Mouse (Mus musculus) CD4-positive, CD25-positive, alpha-beta regulatory T cell, adult 2 months (primary cell): ENCODE results near the gene Dmpk.
"Not testable (repeated sequence)": the region's sequence is repeated elsewhere in the genome, so short reads cannot be mapped to it uniquely, and the experiment has no call there.

Experiments used
- DNase-seq: peaks from one replicate; pipeline ENCODE4 v3.0.0-alpha.2; 2012; ENCODE audit warnings: low read depth, low spot score

Gene Dmpk

DNA sequence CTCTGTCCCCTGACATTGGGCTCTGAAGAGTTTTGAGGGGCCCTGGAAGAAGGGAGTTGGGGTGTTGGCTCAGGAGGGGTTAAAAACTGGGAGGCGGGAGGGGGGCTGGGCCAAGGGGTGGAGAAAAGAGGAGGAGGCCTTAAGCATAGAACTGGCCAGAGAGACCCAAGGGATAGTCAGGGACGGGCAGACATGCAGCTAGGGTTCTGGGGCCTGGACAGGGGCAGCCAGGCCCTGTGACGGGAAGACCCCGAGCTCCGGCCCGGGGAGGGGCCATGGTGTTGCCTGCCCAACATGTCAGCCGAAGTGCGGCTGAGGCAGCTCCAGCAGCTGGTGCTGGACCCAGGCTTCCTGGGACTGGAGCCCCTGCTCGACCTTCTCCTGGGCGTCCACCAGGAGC, at the start of gene Dmpk:
Gene Dmpk, plus strand, starts transcription at position 149 of the 400 bp plus-strand sequence.
- DNase-seq: no peak

DNA sequence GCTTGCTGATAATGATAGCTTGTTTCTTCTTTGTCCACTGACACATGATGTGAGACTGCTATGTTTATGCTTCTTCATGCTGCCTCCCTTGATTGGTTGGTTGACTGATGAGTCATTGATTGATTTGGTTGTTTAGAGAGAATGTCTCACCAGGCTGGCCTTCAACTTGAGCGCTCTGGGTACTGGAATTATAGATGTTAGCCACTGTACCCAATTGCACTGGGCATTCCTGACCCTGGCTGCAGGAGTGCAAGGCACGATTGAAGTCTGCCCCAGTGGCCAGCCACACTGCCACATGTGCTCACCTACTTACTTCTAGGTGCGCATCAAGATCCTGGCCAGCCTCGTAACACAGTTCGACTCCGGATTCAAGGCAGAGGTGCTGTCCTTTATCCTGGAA, 39.0 kb upstream of the Dmpk start:
- no peak for DNase-seq

DNA sequence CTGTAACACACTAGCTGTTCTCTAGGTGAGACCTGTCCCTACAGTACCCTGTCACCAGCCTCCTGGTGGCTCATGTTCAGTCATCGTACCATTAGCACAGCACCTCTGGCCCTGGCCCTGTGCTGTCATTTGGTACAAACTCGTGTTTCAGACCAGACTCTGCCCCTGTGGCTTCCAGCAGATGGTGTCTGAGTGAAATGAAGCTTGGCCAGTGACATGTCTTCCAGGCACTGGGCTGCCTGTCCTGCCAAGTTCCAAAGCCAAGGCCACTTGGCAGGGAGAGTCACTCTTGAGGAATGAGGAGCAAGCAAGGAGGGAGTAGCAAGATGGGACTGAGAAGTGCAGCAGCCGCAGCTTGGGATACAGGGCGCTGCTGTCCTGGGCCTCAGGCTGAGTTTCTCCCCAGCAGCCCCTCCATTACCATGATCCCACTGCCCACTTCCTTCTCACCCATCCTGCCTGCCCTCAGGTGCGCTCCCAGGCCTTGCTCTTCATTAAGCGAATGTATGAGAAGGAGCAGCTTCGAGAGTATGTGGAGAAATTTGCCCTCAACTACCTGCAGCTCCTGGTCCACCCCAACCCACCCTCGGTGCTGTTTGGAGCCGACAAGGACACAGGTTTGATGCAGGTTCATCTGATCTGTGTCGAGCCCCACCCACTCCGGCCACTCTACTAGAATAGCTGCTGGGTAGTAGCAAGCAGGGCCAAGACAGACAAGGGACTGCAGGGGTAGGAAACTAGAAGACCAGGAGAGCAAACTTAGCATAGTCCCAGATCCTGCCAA, 37.2 kb upstream of the Dmpk start:
- DNase-seq: no peak

DNA sequence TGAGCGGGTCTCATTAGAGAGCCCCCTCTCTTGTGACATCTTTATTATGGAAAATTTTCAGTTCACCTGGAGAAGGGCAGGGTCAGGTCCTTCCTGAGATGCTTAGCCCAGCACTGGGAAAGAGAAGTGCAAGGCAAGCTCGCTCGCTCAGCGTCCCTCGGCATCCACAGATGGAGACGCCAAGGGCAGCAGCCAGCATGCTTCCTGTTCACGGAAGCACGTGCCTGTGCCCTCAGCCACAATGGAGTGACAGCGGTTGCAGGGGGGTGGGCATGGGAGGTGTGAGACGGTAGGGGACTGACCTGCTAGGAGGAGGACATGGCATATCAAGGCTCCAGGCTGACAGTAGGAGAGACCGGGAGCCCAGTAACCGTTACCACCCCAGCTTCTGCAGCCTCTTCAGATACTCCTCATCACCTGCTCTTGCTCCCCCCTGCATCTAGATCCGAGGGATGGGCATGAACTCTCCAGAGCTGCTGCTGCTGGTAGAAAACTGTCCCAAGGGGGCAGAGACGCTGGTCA, 35.6 kb upstream of the Dmpk start:
- no peak for DNase-seq

DNA sequence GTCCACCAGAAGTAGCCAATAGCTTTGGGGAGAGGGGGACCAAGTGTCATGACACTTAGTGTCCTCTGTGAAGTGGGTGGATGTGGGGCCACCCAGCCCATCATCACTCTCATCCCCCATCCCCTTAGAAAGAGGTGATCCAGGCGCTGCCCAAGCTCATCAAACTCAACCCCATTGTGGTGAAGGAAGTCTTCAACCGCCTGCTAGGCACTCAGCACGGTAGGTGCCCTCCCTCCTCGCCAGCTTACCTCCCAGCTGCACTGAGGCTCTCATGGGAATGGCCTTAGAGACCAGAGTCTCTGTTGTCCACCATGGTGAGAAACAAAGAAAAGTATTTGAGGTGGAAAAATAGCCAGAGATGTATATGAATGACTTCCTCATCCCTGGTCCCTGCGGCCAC, 34.4 kb upstream of the Dmpk start:
- DNase-seq: no peak

DNA sequence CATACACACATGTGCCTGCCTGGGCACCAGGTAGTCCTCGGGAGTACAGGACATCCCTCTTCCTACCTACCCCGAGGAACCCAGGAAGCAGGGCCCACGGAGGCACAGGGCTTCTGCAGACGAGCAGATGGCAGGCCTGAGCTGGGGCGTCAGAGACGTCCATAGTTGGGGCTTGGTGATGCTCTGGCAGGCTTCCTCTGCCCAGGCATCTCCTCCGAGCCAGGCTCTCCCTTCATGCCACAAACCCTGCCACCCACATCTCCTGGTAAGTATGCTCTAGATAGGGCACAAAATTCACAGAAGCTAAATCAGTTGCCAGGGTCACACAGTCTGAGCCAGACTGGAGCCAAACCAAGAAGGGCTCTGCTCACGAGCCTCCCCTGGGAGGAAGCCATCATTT, 33.5 kb upstream of the Dmpk start:
- DNase-seq: no peak

DNA sequence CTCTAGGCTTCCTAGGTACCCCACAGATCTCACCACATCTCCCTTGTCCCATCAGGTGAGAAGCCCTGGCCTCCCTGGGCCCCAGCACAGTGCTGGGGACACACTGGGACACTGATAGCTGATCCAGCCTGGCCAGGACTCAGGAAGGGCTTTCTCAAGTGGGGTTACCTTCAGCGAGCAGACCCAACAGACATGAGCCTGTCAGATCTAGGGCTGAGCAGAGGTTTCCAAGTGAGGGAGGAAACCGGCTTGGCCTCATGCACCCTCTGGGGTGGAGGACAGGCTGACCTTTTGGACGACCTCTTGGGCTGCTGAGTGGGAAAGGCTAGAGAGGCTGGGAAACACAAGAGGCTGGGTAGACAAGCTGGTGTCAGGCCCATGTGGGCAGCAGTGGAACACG, 32.5 kb upstream of the Dmpk start:
- no peak for DNase-seq

DNA sequence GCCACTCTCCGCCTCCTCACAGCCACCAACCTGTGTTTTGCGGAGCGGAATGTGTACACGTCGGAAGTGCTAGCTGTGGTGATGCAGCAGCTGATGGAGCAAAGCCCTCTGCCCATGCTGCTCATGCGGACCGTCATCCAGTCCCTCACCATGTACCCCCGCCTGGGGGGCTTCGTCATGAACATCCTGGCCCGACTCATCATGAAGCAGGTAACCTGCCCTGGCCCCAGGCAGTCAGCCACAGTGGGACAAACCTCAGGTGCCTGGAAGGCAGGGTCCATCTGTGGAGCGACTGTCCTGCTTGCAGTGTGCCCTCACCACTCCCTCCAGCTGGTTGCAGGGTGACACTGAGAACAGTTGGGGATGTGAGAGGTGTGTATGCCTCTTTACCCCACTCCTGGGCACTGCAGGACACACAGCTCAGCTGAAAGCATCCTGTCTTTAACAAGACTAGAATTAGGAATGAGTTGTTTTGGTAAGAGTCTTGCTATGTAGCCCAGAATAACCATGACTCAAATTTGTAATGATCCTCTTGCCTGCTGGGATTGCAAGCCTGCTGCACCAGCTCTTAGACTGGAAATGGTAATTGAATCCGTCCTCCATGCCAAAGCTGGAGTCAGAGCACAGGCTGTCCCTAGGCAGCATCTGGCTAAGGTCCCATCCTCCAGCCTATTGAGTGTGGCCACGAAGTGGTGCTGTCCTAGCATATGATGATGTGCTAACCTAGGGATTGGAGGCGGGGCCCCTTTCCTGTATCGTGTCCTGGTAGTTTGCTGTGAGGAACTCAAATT, 31.1 kb upstream of the Dmpk start:
- DNase-seq: no peak

DNA sequence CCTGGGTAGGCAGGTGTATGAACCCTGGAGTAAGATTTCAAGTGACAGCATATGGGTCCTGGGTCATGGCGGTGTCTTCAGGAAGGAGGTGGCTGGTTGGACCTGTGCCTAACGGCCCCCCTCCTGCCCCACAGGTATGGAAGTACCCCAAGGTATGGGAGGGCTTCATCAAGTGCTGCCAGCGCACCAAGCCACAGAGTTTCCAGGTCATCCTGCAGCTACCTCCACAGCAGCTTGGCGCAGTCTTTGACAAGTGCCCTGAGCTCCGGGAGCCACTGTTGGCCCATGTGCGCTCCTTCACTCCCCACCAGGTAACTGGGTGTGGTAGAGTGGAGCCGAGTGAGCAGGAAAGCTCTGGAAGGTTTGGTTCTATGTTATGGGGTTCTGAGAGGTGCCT, 30.5 kb upstream of the Dmpk start:
- DNase-seq: no peak

DNA sequence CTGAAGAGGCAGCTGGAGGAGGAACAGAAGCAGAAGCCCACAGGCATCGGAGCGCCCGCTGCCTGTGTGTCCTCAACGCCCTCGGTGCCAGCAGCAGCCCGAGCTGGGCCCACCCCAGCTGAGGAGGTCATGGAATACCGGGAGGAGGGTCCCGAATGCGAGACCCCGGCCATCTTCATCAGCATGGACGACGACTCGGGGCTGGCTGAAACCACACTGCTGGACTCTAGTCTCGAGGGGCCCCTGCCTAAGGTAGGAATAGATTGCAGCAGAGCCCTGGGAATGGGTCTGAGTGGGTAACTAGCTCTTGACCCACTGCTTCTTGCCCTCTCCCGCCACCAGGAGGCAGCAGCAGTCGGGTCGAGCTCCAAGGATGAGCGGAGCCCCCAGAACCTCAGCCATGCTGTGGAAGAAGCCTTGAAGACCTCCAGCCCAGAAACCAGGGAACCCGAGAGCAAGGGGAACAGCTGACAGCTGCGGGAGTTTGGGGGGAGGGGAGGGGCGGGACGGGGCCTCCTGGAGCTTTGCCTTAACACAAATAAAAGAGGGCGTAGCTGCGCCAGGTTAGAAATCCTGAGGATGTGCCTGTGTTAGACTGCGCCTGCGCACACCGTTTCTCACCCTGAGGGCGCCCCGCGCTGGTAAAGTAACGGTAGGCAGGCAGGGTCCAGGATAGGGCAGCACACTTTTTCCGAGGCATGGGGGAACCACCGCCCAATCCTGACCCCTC, 29.4 kb upstream of the Dmpk start, which contains the start of gene Rsph6a:
Gene Rsph6a, plus strand, starts transcription at position 644 of the 730 bp plus-strand sequence.
- peak; percentile 28 for DNase-seq

DNA sequence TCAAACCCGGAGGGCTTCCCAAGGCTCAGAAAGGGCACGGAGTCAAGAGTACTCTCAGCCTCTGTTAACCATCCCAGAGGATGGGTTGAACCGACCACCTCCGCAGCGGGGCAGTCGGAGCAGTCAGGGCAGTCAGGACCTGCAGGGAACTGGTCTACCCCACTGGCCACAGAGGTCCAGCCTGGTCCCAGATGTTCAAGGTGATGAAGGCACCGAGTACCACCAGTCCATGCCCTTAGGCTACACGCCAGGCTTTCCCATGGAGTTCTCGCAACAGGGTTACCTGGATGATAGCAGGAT, 28.9 kb upstream of the Dmpk start:
- DNase-seq: no peak

DNA sequence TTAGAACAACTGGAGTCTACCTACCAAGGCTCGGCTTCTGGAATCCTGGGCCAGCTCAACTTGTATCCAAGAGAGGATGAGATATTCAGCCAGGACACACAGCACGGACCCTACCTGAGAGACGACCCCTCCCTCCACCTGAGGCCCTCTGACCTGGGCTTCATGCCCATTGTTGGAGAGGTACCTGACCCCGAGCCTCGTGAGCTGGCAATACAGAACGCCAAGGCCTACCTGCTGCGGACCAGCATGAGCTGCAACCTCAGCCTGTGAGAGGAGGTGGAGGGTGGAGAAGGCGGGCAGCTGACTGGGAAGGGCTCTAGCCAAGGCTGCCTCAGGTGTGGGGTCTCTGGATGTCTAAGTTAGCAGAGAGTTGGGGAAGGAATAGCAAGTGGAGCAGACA, 28.5 kb upstream of the Dmpk start:
- DNase-seq: no peak

DNA sequence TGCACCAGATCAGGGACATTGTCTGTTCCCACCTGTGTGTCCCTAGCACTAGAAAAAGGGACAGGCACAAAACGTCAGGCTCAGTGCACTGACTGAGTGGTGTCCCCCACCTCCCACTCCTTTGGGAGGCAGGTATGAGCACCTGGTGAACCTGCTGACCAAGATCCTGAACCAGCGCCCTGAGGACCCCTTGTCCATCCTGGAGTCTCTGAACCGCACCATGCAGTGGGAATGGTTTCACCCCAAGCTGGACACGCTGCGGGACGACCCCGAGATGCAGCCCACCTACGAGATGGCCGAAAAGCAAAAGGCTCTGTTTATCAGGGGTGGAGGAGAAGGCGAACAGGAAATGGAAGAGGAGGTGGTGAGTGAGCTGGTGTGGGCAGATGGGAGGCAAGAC, 26.2 kb upstream of the Dmpk start:
- DNase-seq: no peak

DNA sequence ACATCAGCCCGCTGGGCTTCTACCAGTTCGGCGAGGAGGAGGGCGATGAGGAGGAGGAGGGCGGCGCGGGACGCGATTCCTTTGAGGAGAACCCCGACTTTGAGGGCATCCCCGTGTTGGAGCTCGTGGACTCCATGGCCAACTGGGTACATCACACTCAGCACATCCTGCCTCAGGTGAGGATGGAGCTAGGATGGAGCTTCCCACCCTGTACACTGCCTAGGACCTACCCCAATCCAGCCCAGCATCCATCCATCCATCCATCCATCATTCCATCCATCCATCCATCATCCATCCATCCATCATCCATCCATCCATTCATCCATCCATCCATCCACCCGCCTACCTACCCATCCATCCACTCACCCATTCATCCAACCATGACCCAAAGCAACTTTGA, 17.8 kb upstream of the Dmpk start:
- no peak for DNase-seq

DNA sequence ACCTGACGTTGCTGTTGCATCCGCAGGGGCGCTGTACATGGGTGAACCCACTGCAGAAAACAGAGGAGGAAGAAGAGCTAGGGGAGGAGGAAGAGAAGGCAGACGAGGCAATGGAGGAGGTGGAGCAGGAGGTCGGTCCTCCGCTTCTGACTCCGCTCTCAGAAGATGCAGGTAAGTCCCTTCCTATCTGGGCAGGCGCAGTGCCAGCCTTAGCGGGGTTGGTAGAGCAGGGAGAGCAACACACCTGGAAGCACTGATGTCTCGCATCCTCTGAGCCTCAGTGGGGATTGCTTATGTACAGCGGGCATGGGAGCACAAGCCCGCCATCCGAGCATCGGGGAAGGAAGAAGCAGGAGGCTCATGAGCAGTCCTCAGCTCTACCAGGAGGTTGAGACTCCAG, 16.6 kb upstream of the Dmpk start:
- no peak for DNase-seq

DNA sequence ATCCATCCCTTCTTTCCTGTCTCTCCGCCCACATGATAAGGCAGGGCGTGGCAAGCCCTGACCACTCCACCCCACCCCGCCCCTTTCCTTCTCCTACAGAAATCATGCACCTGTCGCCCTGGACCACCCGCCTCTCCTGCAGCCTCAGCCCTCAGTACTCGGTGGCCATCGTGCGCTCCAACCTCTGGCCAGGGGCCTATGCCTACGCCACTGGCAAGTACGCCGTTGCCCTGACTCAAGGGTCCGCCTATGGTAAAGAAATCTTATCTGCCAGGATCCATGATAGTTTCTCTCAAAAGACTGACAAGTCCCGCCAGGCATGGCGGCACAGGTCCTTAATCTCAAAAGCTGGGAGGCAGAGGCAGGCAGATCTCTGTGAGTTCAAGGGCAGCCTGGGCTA, 15.7 kb upstream of the Dmpk start:
- no peak for DNase-seq

DNA sequence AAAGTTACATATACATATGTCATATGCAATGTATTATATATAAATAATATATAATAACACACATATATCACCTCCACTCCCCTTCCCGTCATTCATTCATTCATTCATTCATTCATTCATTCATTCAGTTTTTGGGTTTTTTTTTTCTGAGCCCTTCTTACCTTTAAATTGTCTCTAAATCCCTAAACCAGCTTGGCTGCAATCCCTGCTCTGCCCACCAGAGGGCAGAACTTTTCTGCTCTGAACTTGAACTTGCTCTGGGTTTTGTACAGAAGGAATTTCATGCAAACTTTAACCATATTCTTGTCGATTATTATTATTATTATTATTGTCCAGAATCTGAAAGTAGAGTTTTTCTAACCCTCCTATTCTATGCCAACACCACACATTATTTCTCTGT, 14.9 kb upstream of the Dmpk start:
- DNase-seq: peak; percentile 89

DNA sequence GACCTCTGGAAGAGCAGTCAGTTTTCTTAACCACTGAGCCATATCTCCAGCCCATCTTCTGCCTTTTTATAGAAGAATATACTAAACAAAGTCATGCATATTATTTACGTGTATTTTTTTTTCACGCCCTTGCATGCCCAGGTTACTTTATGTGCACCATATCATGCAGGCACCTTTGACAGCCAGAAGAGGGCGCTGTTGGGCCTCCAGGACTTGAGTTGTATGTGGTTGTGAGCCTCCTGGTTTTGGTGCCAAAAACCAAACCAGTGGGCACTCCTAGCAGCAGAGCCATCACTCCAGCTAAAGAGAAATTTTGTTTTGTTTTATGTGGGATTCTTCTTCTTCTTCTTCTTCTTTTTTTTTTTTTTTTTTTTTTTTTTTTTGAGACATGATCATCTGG, 14.1 kb upstream of the Dmpk start:
- DNase-seq: peak; percentile 67

DNA sequence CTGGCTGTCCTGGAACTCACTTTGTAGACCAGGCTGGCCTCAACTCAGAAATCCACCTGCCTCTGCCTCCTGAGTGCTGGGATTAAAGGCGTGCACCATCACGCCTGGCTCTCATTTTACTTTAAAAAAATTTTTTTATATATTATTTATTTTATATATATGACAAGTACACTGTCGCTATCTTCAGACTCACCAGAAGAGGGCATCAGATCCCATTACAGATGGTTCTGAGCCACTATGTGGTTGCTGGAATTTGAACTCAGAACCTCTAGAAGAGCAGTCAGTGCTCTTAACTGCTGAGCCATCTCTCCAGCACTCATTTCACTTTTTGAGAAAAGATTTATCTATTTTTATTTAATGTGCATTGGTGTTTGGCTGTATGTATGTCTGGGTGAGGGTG, 12.6 kb upstream of the Dmpk start:
- not testable (repeated sequence) for DNase-seq

DNA sequence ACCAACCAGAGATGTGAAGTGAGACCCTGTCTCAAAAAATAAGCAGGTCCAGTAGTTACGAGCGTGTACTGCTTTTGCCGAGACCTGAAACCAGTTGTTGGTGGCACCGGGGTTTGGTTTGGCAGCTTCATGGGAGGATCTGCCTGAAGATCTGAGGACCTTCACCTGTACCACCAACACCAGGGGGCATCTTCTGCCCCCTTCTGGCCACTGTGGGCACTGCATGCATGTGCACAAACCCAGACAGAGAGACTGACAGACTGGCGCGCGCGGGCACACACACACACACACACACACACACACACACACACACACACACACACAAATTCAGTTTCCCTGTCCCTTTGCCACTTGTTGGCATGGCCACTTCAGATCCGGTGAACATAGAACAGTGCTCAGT, 10.1 kb upstream of the Dmpk start:
- peak; percentile 67 for DNase-seq

DNA sequence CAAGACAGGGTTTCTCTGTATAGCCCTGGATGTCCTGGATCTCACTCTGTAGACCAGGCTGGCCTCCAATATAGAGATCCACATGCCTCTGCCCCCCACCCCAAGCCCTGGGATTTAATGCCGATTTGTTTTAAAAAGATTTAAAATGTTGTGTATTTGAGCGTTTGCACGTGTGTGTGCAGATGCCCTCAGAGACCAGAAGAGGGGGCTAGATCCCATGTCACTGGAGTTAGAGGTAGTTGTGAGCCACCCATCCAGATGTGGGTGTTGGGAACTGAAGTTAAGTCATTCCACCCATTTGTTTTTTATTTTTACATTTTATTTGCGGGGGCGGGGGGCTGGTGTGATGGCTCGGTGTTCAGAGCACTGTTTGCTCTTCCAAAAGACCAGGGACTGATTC, 9.2 kb upstream of the Dmpk start:
- DNase-seq: no peak

DNA sequence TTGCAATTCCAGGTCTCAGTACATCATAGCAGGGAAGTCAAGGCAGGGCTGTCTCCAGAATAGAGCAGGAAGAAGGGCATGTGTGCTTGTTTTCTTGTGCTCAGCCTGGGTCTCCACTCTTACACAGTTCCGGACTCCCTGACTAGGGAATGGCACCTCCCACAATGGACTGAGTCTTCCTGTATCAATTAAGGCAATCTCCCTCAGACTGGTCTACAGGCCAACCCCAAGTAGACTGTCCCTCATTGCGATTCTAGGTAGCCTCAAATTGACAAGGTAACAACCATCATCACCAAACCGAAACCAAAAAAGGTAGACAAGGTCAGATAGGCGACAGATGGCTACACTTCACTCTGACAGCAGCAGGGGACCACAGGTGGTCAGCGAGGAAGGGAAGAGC, 8.4 kb upstream of the Dmpk start:
- DNase-seq: no peak
